Mouse (Mus musculus) adrenal gland, postnatal 25 days (tissue): ENCODE results near the gene Kbtbd8. TPM values are rescaled to one million over a fixed set of nuclear protein-coding genes. Genes with fewer than 3 reads are reported as not detected.

Experiments
- DNase-seq: peaks from one replicate; pipeline ENCODE4 v3.0.0; 2021; ENCODE audit warnings: mixed read lengths
- total RNA-seq: library from RNA; stranded (reverse); gene quantifications from 2 replicates; pipeline ENCODE4 v1.2.3, GENCODE M21; 2021

Kbtbd8 gene
- total RNA-seq, 1 experiment from 2014 or later, result 3.6 TPM

- no peak for DNase-seq
These were observed 57.5 kb downstream of the Kbtbd8 start for GRCm38 (mm10) chr6:95174311-95175143.

Other genes with a start within 250 kb of the Kbtbd8 start
- not detected in 2 replicates for gene Gm10234, start 204.9 kb downstream of the Kbtbd8 start, total RNA-seq